In genomic region chr1:167517611-167518110, GRCm38 (mm10) we compare ENCODE assay signal across 30 mouse cellular contexts. TPM values are rescaled to one million over a fixed set of nuclear protein-coding genes. Genes with fewer than 3 reads are reported as not detected.
"Had no signal": no experiment of that assay in that cellular context is flagged by ENCODE, and none has a peak within 500 bp of the region (broad histone marks: within the 10 kb centered on the region; RNA-seq: fewer than 3 reads in every experiment).

No protein-coding gene starts in this region.

- ATAC-seq: intestine, embryonic 16.5 days; liver, embryonic 12.5 days; midbrain, embryonic 13.5 days had no signal

- H3K27me3 ChIP-seq: limb, embryonic 12.5 days; limb, embryonic 15.5 days; liver, embryonic 12.5 days; liver, embryonic 15.5 days; megakaryocyte, embryonic 14.5 days; midbrain, embryonic 13.5 days had no signal

- H3K9ac ChIP-seq: limb, embryonic 12.5 days; limb, embryonic 15.5 days; liver, embryonic 12.5 days; liver, embryonic 15.5 days; midbrain, embryonic 13.5 days had no signal

- H3K9me3 ChIP-seq: limb, embryonic 12.5 days; limb, embryonic 15.5 days; liver, embryonic 12.5 days; liver, embryonic 15.5 days; midbrain, embryonic 10.5 days; midbrain, embryonic 13.5 days had no signal

- H3K4me3 ChIP-seq: layer of hippocampus, adult 2 months; left cerebral cortex, adult 2 months; limb, embryonic 12.5 days; limb, embryonic 15.5 days; liver, embryonic 12.5 days; liver, embryonic 15.5 days; megakaryocyte, embryonic 14.5 days; midbrain, embryonic 10.5 days; midbrain, embryonic 13.5 days had no signal

- H3K4me1 ChIP-seq: limb, embryonic 12.5 days; limb, embryonic 15.5 days; liver, embryonic 12.5 days; liver, embryonic 15.5 days; megakaryocyte, embryonic 14.5 days; midbrain, embryonic 13.5 days had no signal

- H3K4me2 ChIP-seq: limb, embryonic 12.5 days; limb, embryonic 15.5 days; liver, embryonic 12.5 days; liver, embryonic 15.5 days; midbrain, embryonic 13.5 days had no signal

- DNase-seq: kidney, adult 18-20 months; kidney, adult 9 months; kidney, postnatal 14 days; kidney, postnatal 4 days; lung, adult 2 months; lung, postnatal 14 days; right cerebral cortex, adult 18-20 months; right cerebral cortex, postnatal 14 days; right cerebral cortex, postnatal 4 days; thymus, postnatal 25 days had no signal

- H3K36me3 ChIP-seq: limb, embryonic 12.5 days; limb, embryonic 15.5 days; liver, embryonic 12.5 days; liver, embryonic 15.5 days; midbrain, embryonic 10.5 days; midbrain, embryonic 13.5 days had no signal

- H3K27ac ChIP-seq: layer of hippocampus, adult 2 months; left cerebral cortex, adult 2 months; limb, embryonic 12.5 days; limb, embryonic 15.5 days; liver, embryonic 12.5 days; liver, embryonic 15.5 days; macrophage; midbrain, embryonic 10.5 days; midbrain, embryonic 13.5 days; stomach, postnatal 0 days had no signal

RNA-seq across cellular contexts. Expression of gene Lrrc52, which starts 51.1 kb away (rescaled TPM):
- total RNA-seq: layer of hippocampus, adult 2 months; layer of hippocampus, postnatal 25 days; left cerebral cortex, adult 2 months; left cerebral cortex, postnatal 10 days; left cerebral cortex, postnatal 36 days; midbrain, postnatal 0 days had no signal
- polyA plus RNA-seq: kidney, embryonic 16.5 days; limb, embryonic 12.5 days; liver, embryonic 12.5 days; liver, embryonic 15.5 days; macrophage; midbrain, embryonic 10.5 days; midbrain, postnatal 0 days; neural tube, embryonic 11.5 days; neural tube, embryonic 14.5 days; stomach, embryonic 14.5 days; stomach, postnatal 0 days had no signal
